Mouse (Mus musculus) stomach, postnatal 0 days (tissue): ENCODE measurements around the gene Plcl1.

ENCODE experiments used
- CTCF ChIP-seq: IDR thresholded peaks from 2 replicates; pipeline ENCODE4 v1.5.1; 2016; ENCODE audit warnings: antibody characterized with exemption, low read depth, mild to moderate bottlenecking, moderate library complexity
- EP300 ChIP-seq: optimal IDR thresholded peaks from 2 replicates; pipeline ENCODE3; 2016; ENCODE audit warnings: antibody characterized with exemption

GRCm38 (mm10) chr1:55693636-55694220 is 288.0 kb downstream of the Plcl1 start:
- TF ChIP-seq CTCF (no peak), EP300 (no peak)
